Mouse (Mus musculus): Measurements from ENCODE around the gene 4931422A03Rik.
A peak's percentile ranks its signal among the peaks of the same experiment; 100 is the strongest.

Gene 4931422A03Rik

GRCm38 (mm10) chr2:103983146-103983545, 45.0 kb downstream of the 4931422A03Rik start:
- H3K27me3 ChIP-seq (ENCODE audit: insufficient read depth, low read length), result no peaks in the 10 kb centered on the region; the same call in 1 of the 2 replicates
- peaks cover 9% of the 10 kb centered on the region for H3K9me3 ChIP-seq (ENCODE audit: low read length)
- no peak for TF ChIP-seq POU5F1 (IDR thresholded peaks at IDR 0.05; ENCODE audit: borderline replicate concordance, low read length)
- TF ChIP-seq CTCF (conservative IDR thresholded peaks at IDR 0.05; ENCODE audit: low read length), result no peak
- TF ChIP-seq NANOG (IDR thresholded peaks at IDR 0.05; ENCODE audit: borderline replicate concordance, low read length), result no peak
- peaks cover 20% of the 10 kb centered on the region for H3K4me1 ChIP-seq (replicated peaks; ENCODE audit: low read depth, low read length)
- no peak overlapping the region for H3K4me3 ChIP-seq (replicated peaks; ENCODE audit: low read length)
- no peaks in the 10 kb centered on the region for H3K36me3 ChIP-seq (ENCODE audit: insufficient read depth, low read length)

DNA sequence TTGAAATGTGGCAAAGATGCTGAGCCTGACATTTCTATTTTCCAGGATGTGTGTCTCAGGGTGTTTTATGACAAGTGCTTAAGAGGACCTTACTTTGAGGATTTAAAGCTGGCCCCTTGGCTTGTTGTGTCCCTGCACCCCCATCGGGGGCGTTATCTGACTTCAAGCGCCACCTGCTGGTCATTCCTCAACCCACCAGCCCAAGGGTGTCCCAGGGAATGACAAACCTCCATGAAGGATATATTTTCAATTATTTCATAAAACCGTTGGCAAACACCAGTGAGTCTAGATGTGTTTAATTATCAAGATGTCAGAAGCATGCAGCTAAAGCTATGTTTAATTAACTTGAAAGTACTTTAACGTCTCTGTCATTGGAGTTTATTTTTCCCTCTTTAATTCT, 45.9 kb downstream of the 4931422A03Rik start:
- H3K36me3 ChIP-seq (ENCODE audit: insufficient read depth, low read length), result no peaks in the 10 kb centered on the region
- peaks cover 20% of the 10 kb centered on the region for H3K4me1 ChIP-seq (replicated peaks; ENCODE audit: low read depth, low read length)
- TF ChIP-seq POU5F1 (IDR thresholded peaks at IDR 0.05; ENCODE audit: borderline replicate concordance, low read length) (no peak), CTCF (conservative IDR thresholded peaks at IDR 0.05; ENCODE audit: low read length) (peak; percentile 85)
- H3K4me3 ChIP-seq (replicated peaks; ENCODE audit: low read length), result no peak overlapping the region
- H3K27me3 ChIP-seq (ENCODE audit: insufficient read depth, low read length), result no peaks in the 10 kb centered on the region; the same call in 1 of the 2 replicates
- H3K9me3 ChIP-seq (ENCODE audit: low read length), result peaks cover 9% of the 10 kb centered on the region

DNA sequence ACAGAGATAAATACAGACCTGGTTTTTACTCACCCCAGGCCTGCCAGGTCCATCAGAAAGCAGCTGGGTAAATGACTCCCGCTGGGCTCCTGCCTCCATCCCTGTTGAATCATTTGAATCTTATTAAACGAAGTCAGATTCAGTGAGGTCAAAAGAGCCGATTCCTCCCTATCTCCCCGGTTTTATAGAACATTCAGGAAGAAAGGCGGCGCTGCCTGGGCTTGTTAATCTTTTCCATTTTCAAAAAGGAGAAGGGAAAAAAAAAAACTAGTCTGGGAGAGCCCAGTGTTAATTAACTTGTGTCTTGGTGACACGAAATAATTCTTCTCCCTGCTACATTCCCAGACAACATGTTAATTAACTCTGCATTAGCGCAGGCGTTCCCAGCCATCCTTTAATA, 50.4 kb downstream of the 4931422A03Rik start:
- Histone ChIP-seq H3K4me1 (replicated peaks; ENCODE audit: low read depth, low read length) (peaks cover 9% of the 10 kb centered on the region), H3K36me3 (ENCODE audit: insufficient read depth, low read length) (no peaks in the 10 kb centered on the region), H3K9me3 (ENCODE audit: low read length) (peaks cover 9% of the 10 kb centered on the region), H3K27me3 (ENCODE audit: insufficient read depth, low read length) (peaks cover 27% of the 10 kb centered on the region), H3K4me3 (replicated peaks; ENCODE audit: low read length) (no peak overlapping the region)
- no peak for TF ChIP-seq CTCF (conservative IDR thresholded peaks at IDR 0.05; ENCODE audit: low read length)
- no peak for TF ChIP-seq NANOG (IDR thresholded peaks at IDR 0.05; ENCODE audit: borderline replicate concordance, low read length)
- TF ChIP-seq POU5F1 (IDR thresholded peaks at IDR 0.05; ENCODE audit: borderline replicate concordance, low read length), result no peak

GRCm38 (mm10) chr2:103977216-103977615, 50.9 kb downstream of the 4931422A03Rik start:
- H3K9me3 ChIP-seq (ENCODE audit: low read length), result peaks cover 9% of the 10 kb centered on the region
- TF ChIP-seq NANOG (IDR thresholded peaks at IDR 0.05; ENCODE audit: borderline replicate concordance, low read length) (no peak), POU5F1 (IDR thresholded peaks at IDR 0.05; ENCODE audit: borderline replicate concordance, low read length) (no peak), CTCF (conservative IDR thresholded peaks at IDR 0.05; ENCODE audit: low read length) (no peak)

GRCm38 (mm10) chr2:103975904-103976303, 52.3 kb downstream of the 4931422A03Rik start:
- Histone ChIP-seq H3K4me1 (replicated peaks; ENCODE audit: low read depth, low read length) (peaks cover 11% of the 10 kb centered on the region), H3K27me3 (ENCODE audit: insufficient read depth, low read length) (peaks cover 45% of the 10 kb centered on the region), H3K4me3 (replicated peaks; ENCODE audit: low read length) (no peak overlapping the region), H3K9me3 (ENCODE audit: low read length) (peaks cover 9% of the 10 kb centered on the region), H3K36me3 (ENCODE audit: insufficient read depth, low read length) (no peaks in the 10 kb centered on the region)
- TF ChIP-seq NANOG (IDR thresholded peaks at IDR 0.05; ENCODE audit: borderline replicate concordance, low read length), result no peak
- no peak for TF ChIP-seq POU5F1 (IDR thresholded peaks at IDR 0.05; ENCODE audit: borderline replicate concordance, low read length)
- TF ChIP-seq CTCF (conservative IDR thresholded peaks at IDR 0.05; ENCODE audit: low read length), result no peak

More at GRCm38 (mm10) chr2:103977216-103977615, 50.9 kb downstream of the 4931422A03Rik start:
- H3K4me3 ChIP-seq (replicated peaks; ENCODE audit: low read length), result no peak overlapping the region
- peaks cover 32% of the 10 kb centered on the region for H3K27me3 ChIP-seq (ENCODE audit: insufficient read depth, low read length)
- H3K4me1 ChIP-seq (replicated peaks; ENCODE audit: low read depth, low read length), result peaks cover 5% of the 10 kb centered on the region
- H3K36me3 ChIP-seq (ENCODE audit: insufficient read depth, low read length), result no peaks in the 10 kb centered on the region

DNA sequence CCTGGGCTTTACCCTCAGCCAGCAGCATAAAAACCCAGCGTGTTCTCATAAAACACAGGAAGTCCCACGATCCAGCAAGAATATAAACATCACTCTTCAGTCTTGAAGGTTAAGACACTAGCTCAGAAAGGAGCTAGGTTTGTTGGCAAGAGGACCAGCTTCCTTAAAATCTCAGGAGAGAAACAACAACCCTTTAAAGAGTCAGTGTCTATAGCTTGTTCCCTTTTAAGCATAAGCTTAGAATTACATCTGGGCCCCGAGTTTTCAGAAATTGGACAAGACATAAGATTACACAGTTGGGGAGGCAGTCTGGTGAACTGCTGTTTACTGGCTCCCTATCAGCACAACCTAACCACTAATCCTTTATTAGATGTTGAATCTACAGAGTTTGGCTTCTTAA, 56.3 kb downstream of the 4931422A03Rik start:
- Histone ChIP-seq H3K27me3 (ENCODE audit: insufficient read depth, low read length) (peaks cover 81% of the 10 kb centered on the region), H3K9me3 (ENCODE audit: low read length) (no peaks in the 10 kb centered on the region), H3K36me3 (ENCODE audit: insufficient read depth, low read length) (no peaks in the 10 kb centered on the region), H3K4me1 (replicated peaks; ENCODE audit: low read depth, low read length) (peaks cover 25% of the 10 kb centered on the region), H3K4me3 (replicated peaks; ENCODE audit: low read length) (no peak overlapping the region)
- TF ChIP-seq CTCF (conservative IDR thresholded peaks at IDR 0.05; ENCODE audit: low read length) (no peak), POU5F1 (IDR thresholded peaks at IDR 0.05; ENCODE audit: borderline replicate concordance, low read length) (no peak), NANOG (IDR thresholded peaks at IDR 0.05; ENCODE audit: borderline replicate concordance, low read length) (no peak)

GRCm38 (mm10) chr2:103970791-103971649, 57.1 kb downstream of the 4931422A03Rik start:
- TF ChIP-seq CTCF (conservative IDR thresholded peaks at IDR 0.05; ENCODE audit: low read length), result no peak
- TF ChIP-seq POU5F1 (IDR thresholded peaks at IDR 0.05; ENCODE audit: borderline replicate concordance, low read length), result no peak
- TF ChIP-seq NANOG (IDR thresholded peaks at IDR 0.05; ENCODE audit: borderline replicate concordance, low read length), result no peak
- H3K4me3 ChIP-seq (replicated peaks; ENCODE audit: low read length), result peak overlapping the region; percentile 82
- no peaks in the 10 kb centered on the region for H3K9me3 ChIP-seq (ENCODE audit: low read length)
- H3K27me3 ChIP-seq (ENCODE audit: insufficient read depth, low read length), result peaks cover 87% of the 10 kb centered on the region
- H3K36me3 ChIP-seq (ENCODE audit: insufficient read depth, low read length), result no peaks in the 10 kb centered on the region
- peaks cover 23% of the 10 kb centered on the region for H3K4me1 ChIP-seq (replicated peaks; ENCODE audit: low read depth, low read length)

- H3K4me3 ChIP-seq (replicated peaks; ENCODE audit: low read length), result peak overlapping the region; percentile 82
- peaks cover 20% of the 10 kb centered on the region for H3K4me1 ChIP-seq (replicated peaks; ENCODE audit: low read depth, low read length)
- H3K27me3 ChIP-seq (ENCODE audit: insufficient read depth, low read length), result peaks cover 88% of the 10 kb centered on the region
- no peaks in the 10 kb centered on the region for H3K9me3 ChIP-seq (ENCODE audit: low read length)
- TF ChIP-seq NANOG (IDR thresholded peaks at IDR 0.05; ENCODE audit: borderline replicate concordance, low read length), result no peak
- no peak for TF ChIP-seq POU5F1 (IDR thresholded peaks at IDR 0.05; ENCODE audit: borderline replicate concordance, low read length)
- no peak for TF ChIP-seq CTCF (conservative IDR thresholded peaks at IDR 0.05; ENCODE audit: low read length)
- no peaks in the 10 kb centered on the region for H3K36me3 ChIP-seq (ENCODE audit: insufficient read depth, low read length)
Measured at GRCm38 (mm10) chr2:103970041-103970790, 57.9 kb downstream of the 4931422A03Rik start.

Measured in E14TG2a.4 (cell line).